Mouse (Mus musculus) intestine, embryonic 16.5 days (tissue): ENCODE measurements around the gene Kcnj16. TPM values are rescaled to one million over a fixed set of nuclear protein-coding genes. Genes with fewer than 3 reads are reported as not detected.

Experiments
- ATAC-seq: fragments of 200-750 bp; cut with Nextera tagmentation; 2 replicates; pipeline ENCODE4 v1.8.0; 2017; ENCODE audit warnings: moderate TSS enrichment, moderate library complexity
- H3K27ac ChIP-seq: fragments of 300-500 bp; sonication (generic); 2 replicates; pipeline ENCODE4 v1.5.1; 2014; ENCODE audit warnings: mild to moderate bottlenecking, low read length
- H3K27me3 ChIP-seq: fragments of 300-500 bp; sonication (generic); replicated peaks from 2 replicates; pipeline ENCODE4 v1.6.1; 2014; ENCODE audit warnings: low read length, control low read depth, mixed read lengths; ENCODE audit not compliant: control insufficient read depth, insufficient read depth
- H3K36me3 ChIP-seq: fragments of 300-500 bp; sonication (generic); 2 replicates; pipeline ENCODE4 v1.6.1; 2014; ENCODE audit warnings: low read length, control low read depth; ENCODE audit not compliant: control insufficient read depth, insufficient read depth
- H3K4me1 ChIP-seq: fragments of 300-500 bp; sonication (generic); 2 replicates; pipeline ENCODE4 v1.6.1; 2014; ENCODE audit warnings: low read length, control low read depth, mixed read lengths; ENCODE audit not compliant: control insufficient read depth, insufficient read depth
- H3K4me2 ChIP-seq: fragments of 300-500 bp; sonication (generic); 2 replicates; pipeline ENCODE4 v1.6.1; 2014; ENCODE audit warnings: low read depth, low read length, control low read depth
- H3K4me3 ChIP-seq: fragments of 300-500 bp; sonication (generic); 2 replicates; pipeline ENCODE4 v1.5.1; 2014; ENCODE audit warnings: mild to moderate bottlenecking, low read length
- H3K9ac ChIP-seq: fragments of 300-500 bp; sonication (generic); 2 replicates; pipeline ENCODE4 v1.6.1; 2014; ENCODE audit warnings: low read depth, low read length
- H3K9me3 ChIP-seq: fragments of 300-500 bp; sonication (generic); 2 replicates; pipeline ENCODE4 v1.6.1; 2016; ENCODE audit warnings: low read length, control low read depth; ENCODE audit not compliant: control insufficient read depth
- WGBS: fragments of 180-500 bp; shearing (Covaris S2); extraction: QIAGEN DNeasy Blood & Tissue Kit; methylation state at CpG from one replicate; pipeline ENCODE4 v1.1.7; 2014; 5-methylcytosine and 5-hydroxymethylcytosine counted together
- polyA plus RNA-seq: library from polyadenylated mRNA; unstranded; fragments of >200 nt; fragmentation: Nextera tagmentation; extraction: Ambion mirVana; gene quantifications from 2 replicates; pipeline ENCODE4 v1.2.1, GENCODE M21; 2015

Kcnj16 gene
- polyA plus RNA-seq, 1 experiment from 2014 or later = 0.20 TPM

- Histone ChIP-seq H3K4me2 (no peak overlapping the region), H3K27me3 (no peaks in the 10 kb centered on the region), H3K4me1 (no peaks in the 10 kb centered on the region), H3K4me3 (no peak overlapping the region), H3K9ac (no peak overlapping the region), H3K27ac (no peak overlapping the region), H3K9me3 (no peaks in the 10 kb centered on the region), H3K36me3 (no peaks in the 10 kb centered on the region)
- ATAC-seq = no peak
- 63% methylated on average over 1 of the region's 1 CpGs for WGBS
Measured at GRCm38 (mm10) chr11:110985508-110985907, 17.7 kb downstream of the Kcnj16 start.

GRCm38 (mm10) chr11:110985949-110986348 is 18.1 kb downstream of the Kcnj16 start:
- H3K9me3 ChIP-seq = no peaks in the 10 kb centered on the region
- 33% methylated on average over 3 of the region's 3 CpGs for WGBS
- H3K4me3 ChIP-seq = no peak overlapping the region
- no peak overlapping the region for H3K9ac ChIP-seq
- H3K36me3 ChIP-seq = no peaks in the 10 kb centered on the region
- no peak overlapping the region for H3K4me2 ChIP-seq
- no peak overlapping the region for H3K27ac ChIP-seq
- H3K27me3 ChIP-seq = no peaks in the 10 kb centered on the region
- no peaks in the 10 kb centered on the region for H3K4me1 ChIP-seq
- no peak for ATAC-seq

DNA sequence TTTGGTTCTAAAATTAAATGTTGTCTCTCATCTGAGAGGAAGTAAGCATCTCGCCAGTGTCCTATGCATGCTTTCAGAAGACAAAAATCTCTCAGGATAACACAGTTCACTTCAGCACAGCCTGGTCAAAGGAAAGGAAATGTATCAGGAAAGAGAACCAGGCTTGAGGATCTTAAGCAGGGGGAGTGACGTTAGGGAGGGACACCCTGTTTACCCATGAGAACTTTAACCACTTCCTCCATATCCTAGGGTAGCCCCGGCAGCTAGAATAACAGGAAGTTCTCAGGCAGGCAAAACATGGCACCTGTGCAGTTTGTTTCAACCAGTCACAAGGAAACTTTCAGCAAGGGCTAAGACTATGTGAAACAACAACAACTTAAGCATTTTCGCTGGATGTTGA is 25.8 kb downstream of the Kcnj16 start:
- WGBS = 57% methylated on average over 4 of the region's 4 CpGs
- H3K4me2 ChIP-seq = no peak overlapping the region

DNA sequence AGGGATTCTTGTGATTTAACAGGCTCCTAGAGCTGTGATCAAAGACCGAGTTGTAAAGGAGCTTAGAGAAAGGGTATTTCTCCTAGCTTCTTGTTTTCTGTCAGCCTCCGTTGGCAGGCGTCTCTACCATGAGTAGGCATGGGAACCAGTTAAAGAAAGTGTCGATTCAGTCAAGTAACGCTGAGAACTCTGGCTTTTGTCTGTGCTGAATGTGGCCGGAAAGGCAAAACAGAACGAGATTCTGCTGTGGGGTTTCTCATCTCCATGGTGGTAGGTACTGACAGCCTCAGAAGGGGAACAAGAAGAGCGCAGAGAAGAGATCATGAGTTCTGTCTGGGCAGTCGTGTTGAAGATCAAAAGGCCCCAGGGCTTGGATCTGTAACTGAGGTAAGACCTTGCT is 29.4 kb downstream of the Kcnj16 start:
- Histone ChIP-seq H3K9me3 (no peaks in the 10 kb centered on the region), H3K4me3 (no peak overlapping the region), H3K27ac (no peak overlapping the region), H3K27me3 (no peaks in the 10 kb centered on the region), H3K4me2 (no peak overlapping the region), H3K4me1 (no peaks in the 10 kb centered on the region), H3K36me3 (no peaks in the 10 kb centered on the region), H3K9ac (no peak overlapping the region)
- no peak for ATAC-seq
- WGBS = 70% methylated on average over 9 of the region's 9 CpGs

More for the DNA sequence above, 25.8 kb downstream of the Kcnj16 start:
- H3K9ac ChIP-seq = no peak overlapping the region
- ATAC-seq = no peak
- no peaks in the 10 kb centered on the region for H3K27me3 ChIP-seq
- no peaks in the 10 kb centered on the region for H3K4me1 ChIP-seq
- no peak overlapping the region for H3K4me3 ChIP-seq
- no peaks in the 10 kb centered on the region for H3K36me3 ChIP-seq
- no peak overlapping the region for H3K27ac ChIP-seq
- H3K9me3 ChIP-seq = no peaks in the 10 kb centered on the region

DNA sequence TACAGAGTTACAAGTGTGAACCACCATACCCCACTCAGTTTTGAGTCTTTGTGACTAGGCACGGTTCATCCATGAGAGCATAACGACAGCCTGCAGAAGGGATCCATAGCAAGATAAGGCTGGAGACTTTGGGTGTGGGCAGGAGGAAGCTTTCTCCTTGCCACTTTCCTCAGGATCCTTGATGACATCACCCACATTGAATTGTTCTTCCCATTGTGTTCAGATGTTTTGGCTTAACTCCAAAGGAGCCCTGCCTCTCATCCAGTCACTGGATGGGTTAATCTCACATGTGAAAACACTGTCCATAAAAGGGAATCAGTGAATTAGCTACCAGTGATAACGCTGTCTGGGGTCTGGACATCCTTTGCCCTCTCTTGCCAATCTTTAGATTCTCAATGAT is 37.3 kb downstream of the Kcnj16 start:
- no peak for ATAC-seq
- WGBS = 69% methylated on average over 3 of the region's 3 CpGs

DNA sequence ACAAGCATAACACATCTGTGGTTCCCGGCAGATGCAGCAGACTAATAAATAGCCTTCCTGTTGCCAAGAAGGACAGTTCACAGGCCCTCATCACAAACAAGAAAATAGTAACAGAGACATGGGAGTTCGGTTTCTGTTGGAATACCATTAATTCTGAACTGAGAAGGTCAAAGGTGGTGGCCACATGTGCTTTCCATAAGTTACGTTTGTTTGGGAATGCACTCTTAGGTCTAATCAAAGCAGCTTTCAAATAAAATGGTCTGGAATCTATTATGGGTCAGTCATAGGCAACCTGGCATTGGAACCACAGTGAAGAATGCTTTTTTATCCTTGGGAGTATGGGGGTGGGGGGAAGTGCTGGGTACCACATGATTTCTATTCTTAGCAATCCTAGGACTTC is 41.6 kb downstream of the Kcnj16 start:
- Histone ChIP-seq H3K9me3 (no peaks in the 10 kb centered on the region), H3K9ac (no peak overlapping the region), H3K36me3 (no peaks in the 10 kb centered on the region), H3K27ac (no peak overlapping the region), H3K4me3 (no peak overlapping the region), H3K4me2 (no peak overlapping the region), H3K27me3 (no peaks in the 10 kb centered on the region), H3K4me1 (no peaks in the 10 kb centered on the region)
- 39% methylated on average over 3 of the region's 3 CpGs for WGBS
- no peak for ATAC-seq

More for the DNA sequence above, 37.3 kb downstream of the Kcnj16 start:
- Histone ChIP-seq H3K4me2 (no peak overlapping the region), H3K27me3 (no peaks in the 10 kb centered on the region), H3K9me3 (no peaks in the 10 kb centered on the region), H3K36me3 (no peaks in the 10 kb centered on the region), H3K9ac (no peak overlapping the region), H3K4me3 (no peak overlapping the region), H3K27ac (no peak overlapping the region), H3K4me1 (no peaks in the 10 kb centered on the region)

GRCm38 (mm10) chr11:111016206-111016605 is 48.4 kb downstream of the Kcnj16 start:
- 96% methylated on average over 3 of the region's 3 CpGs for WGBS
- Histone ChIP-seq H3K4me3 (no peak overlapping the region), H3K4me1 (no peaks in the 10 kb centered on the region), H3K27ac (no peak overlapping the region), H3K9ac (no peak overlapping the region), H3K36me3 (no peaks in the 10 kb centered on the region), H3K4me2 (no peak overlapping the region), H3K27me3 (no peaks in the 10 kb centered on the region), H3K9me3 (no peaks in the 10 kb centered on the region)
- no peak for ATAC-seq

GRCm38 (mm10) chr11:111020211-111020610 is 52.4 kb downstream of the Kcnj16 start:
- Histone ChIP-seq H3K9me3 (no peaks in the 10 kb centered on the region), H3K9ac (no peak overlapping the region), H3K27ac (no peak overlapping the region), H3K4me1 (no peaks in the 10 kb centered on the region), H3K27me3 (no peaks in the 10 kb centered on the region), H3K4me2 (no peak overlapping the region), H3K36me3 (no peaks in the 10 kb centered on the region), H3K4me3 (no peak overlapping the region)
- 52% methylated on average over 2 of the region's 2 CpGs for WGBS
- ATAC-seq = no peak

DNA sequence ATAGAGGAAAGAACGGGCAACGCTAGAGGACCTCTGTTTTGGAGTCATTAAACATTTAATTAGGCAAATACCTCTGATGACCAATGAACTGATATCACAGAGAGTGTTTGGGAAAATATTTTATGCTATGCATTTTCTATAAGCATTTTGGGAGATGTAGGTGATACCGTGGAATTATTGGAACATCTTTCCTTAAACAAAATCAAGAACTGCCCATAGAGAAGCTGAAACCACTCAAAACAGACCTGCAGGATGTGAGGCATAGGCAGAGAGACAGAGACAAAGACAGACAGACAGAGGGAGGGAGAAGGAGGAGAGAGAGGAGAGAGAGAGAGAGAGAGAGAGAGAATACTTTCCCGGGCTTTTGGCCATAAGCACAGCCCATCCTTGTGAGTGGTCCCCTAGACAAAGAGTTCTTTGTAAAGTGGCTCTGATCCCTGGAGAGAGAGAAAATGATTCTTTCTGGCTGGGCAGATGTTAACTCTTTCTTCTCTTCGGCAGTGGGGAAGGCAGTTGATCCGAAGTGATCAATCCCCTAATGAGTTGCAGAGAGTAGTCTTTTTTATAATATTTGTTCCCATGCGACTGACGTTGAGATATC is 54.9 kb downstream of the Kcnj16 start:
- no peaks in the 10 kb centered on the region for H3K4me1 ChIP-seq
- H3K27me3 ChIP-seq = no peaks in the 10 kb centered on the region
- no peak overlapping the region for H3K27ac ChIP-seq
- H3K9ac ChIP-seq = no peak overlapping the region
- H3K4me3 ChIP-seq = no peak overlapping the region
- H3K36me3 ChIP-seq = no peaks in the 10 kb centered on the region
- no peaks in the 10 kb centered on the region for H3K9me3 ChIP-seq
- 69% methylated on average over 8 of the region's 8 CpGs for WGBS
- no peak for ATAC-seq
- no peak overlapping the region for H3K4me2 ChIP-seq

DNA sequence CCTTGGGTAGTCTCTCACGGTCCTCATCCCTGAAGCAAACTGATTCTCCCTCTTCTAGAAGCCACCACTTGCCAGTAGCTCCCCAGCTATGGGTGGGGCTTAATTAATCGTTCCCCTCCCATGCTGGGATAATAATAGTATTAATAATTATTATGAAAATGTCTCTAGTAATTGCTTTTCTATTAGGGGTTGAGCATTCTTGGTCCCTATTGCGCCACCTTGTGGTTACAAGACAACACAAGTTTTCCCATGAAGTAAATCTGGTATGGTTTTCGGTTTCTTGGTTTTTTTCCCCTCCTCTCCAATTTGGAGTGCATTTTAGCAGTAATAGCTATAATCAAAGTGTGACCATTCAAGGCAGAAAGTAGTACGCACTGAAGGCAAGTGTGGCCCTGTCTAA is 74.3 kb downstream of the Kcnj16 start:
- 48% methylated on average over 5 of the region's 5 CpGs for WGBS
- Histone ChIP-seq H3K27ac (no peak overlapping the region), H3K4me3 (no peak overlapping the region), H3K9me3 (no peaks in the 10 kb centered on the region), H3K36me3 (no peaks in the 10 kb centered on the region), H3K4me1 (no peaks in the 10 kb centered on the region), H3K4me2 (no peak overlapping the region), H3K9ac (no peak overlapping the region), H3K27me3 (no peaks in the 10 kb centered on the region)
- no peak for ATAC-seq
